Mouse (Mus musculus): ENCODE measurements around the gene Sema6d.

DNA sequence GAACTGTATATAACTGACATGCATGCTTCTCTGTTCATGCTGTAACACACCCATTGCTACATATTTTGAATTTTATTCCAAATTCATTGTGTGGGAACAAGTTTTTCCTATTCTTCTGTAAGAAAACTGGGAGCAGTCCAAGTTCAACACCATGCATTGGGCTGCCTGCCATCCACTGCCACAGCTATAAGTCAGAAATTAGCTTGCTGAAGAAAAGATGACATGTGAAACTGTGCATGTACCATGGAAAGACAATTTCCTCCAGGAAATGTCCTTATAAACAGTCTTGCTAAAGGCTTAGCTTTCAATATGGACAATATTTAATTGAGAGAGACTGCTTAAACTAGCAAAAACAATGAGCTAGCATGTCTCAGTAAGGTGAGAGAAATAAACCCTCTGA lies 13.5 kb downstream of the Sema6d start:
- TF ChIP-seq CTCF (IDR thresholded peaks at IDR 0.05) (no peak), EP300 (IDR thresholded peaks at IDR 0.05; ENCODE audit: insufficient read depth, low read depth, low read length) (no peak), POLR2A (IDR thresholded peaks at IDR 0.05; ENCODE audit: insufficient read depth, low read depth, low read length) (no peak)
